Mouse (Mus musculus): ENCODE results near the gene Lsm12.
A peak's percentile ranks its signal among the peaks of the same experiment; 100 is the strongest.

Lsm12 gene

GRCm38 (mm10) chr11:102186235-102186634 lies 1.1 kb upstream of the Lsm12 start:
- DNase-seq (ENCODE audit: low read depth, low spot score): no peak

- DNase-seq (ENCODE audit: low read depth, low spot score): no peak
Observed at GRCm38 (mm10) chr11:102185677-102186076, 581 bp upstream of the Lsm12 start.

- no peak for DNase-seq (ENCODE audit: low read depth, low spot score)
Observed at GRCm38 (mm10) chr11:102184253-102184645, 847 bp downstream of the Lsm12 start.

- no peak for DNase-seq (ENCODE audit: low read depth, low spot score)
Observed at GRCm38 (mm10) chr11:102179836-102180235, 5.3 kb downstream of the Lsm12 start.

- no peak for DNase-seq (ENCODE audit: low read depth, low spot score)
Observed at GRCm38 (mm10) chr11:102168689-102169088, 16.4 kb downstream of the Lsm12 start.

GRCm38 (mm10) chr11:102167539-102167938 lies 17.6 kb downstream of the Lsm12 start:
- DNase-seq (ENCODE audit: low read depth, low spot score): no peak

GRCm38 (mm10) chr11:102165971-102166722 lies 18.9 kb downstream of the Lsm12 start:
- no peak for DNase-seq (ENCODE audit: low read depth, low spot score)

- DNase-seq (ENCODE audit: low read depth, low spot score): no peak
Observed at GRCm38 (mm10) chr11:102159781-102160180, 25.3 kb downstream of the Lsm12 start.

- peak; percentile 26 for DNase-seq (ENCODE audit: low read depth, low spot score)
Observed at GRCm38 (mm10) chr11:102158024-102158423, 27.1 kb downstream of the Lsm12 start.

GRCm38 (mm10) chr11:102156786-102157089 lies 28.4 kb downstream of the Lsm12 start:
- no peak for DNase-seq (ENCODE audit: low read depth, low spot score)

GRCm38 (mm10) chr11:102156039-102156785 lies 28.9 kb downstream of the Lsm12 start, which contains the start of gene Tmem101:
TSS of gene Tmem101 (minus strand) at chr11:102156404.
- DNase-seq (ENCODE audit: low read depth, low spot score): peak; percentile 92

GRCm38 (mm10) chr11:102147213-102147989 lies 37.7 kb downstream of the Lsm12 start:
- no peak for DNase-seq (ENCODE audit: low read depth, low spot score)

GRCm38 (mm10) chr11:102146531-102146930 lies 38.6 kb downstream of the Lsm12 start:
- DNase-seq (ENCODE audit: low read depth, low spot score): no peak

GRCm38 (mm10) chr11:102146005-102146404 lies 39.1 kb downstream of the Lsm12 start:
- no peak for DNase-seq (ENCODE audit: low read depth, low spot score)

GRCm38 (mm10) chr11:102145471-102146001 lies 39.6 kb downstream of the Lsm12 start, which contains the start of gene Nags:
TSS of gene Nags (plus strand) at chr11:102145513.
- DNase-seq (ENCODE audit: low read depth, low spot score): no peak

- no peak for DNase-seq (ENCODE audit: low read depth, low spot score)
Observed at GRCm38 (mm10) chr11:102144957-102145470, 40.1 kb downstream of the Lsm12 start.

GRCm38 (mm10) chr11:102142355-102142754 lies 42.7 kb downstream of the Lsm12 start:
- no peak for DNase-seq (ENCODE audit: low read depth, low spot score)

- DNase-seq (ENCODE audit: low read depth, low spot score): peak; percentile 70
Observed at GRCm38 (mm10) chr11:102140508-102140907, 44.6 kb downstream of the Lsm12 start.

GRCm38 (mm10) chr11:102138447-102138740 lies 46.7 kb downstream of the Lsm12 start:
- peak; percentile 76 for DNase-seq (ENCODE audit: low read depth, low spot score)

GRCm38 (mm10) chr11:102137625-102138446 lies 47.3 kb downstream of the Lsm12 start:
- DNase-seq (ENCODE audit: low read depth, low spot score): peak; percentile 66

- no peak for DNase-seq (ENCODE audit: low read depth, low spot score)
Observed at GRCm38 (mm10) chr11:102134516-102134915, 50.6 kb downstream of the Lsm12 start.

Data from A20 (cell line).